Mouse (Mus musculus) lung, postnatal 0 days (tissue): ENCODE results near the gene Tec.

ENCODE experiments used
- CTCF ChIP-seq: IDR thresholded peaks from 2 replicates; pipeline ENCODE4 v1.5.1; 2016; ENCODE audit warnings: antibody characterized with exemption, mild to moderate bottlenecking
- EP300 ChIP-seq: IDR thresholded peaks from 2 replicates; pipeline ENCODE4 v1.6.1; 2016; ENCODE audit warnings: antibody characterized with exemption, mild to moderate bottlenecking, control low read depth

DNA sequence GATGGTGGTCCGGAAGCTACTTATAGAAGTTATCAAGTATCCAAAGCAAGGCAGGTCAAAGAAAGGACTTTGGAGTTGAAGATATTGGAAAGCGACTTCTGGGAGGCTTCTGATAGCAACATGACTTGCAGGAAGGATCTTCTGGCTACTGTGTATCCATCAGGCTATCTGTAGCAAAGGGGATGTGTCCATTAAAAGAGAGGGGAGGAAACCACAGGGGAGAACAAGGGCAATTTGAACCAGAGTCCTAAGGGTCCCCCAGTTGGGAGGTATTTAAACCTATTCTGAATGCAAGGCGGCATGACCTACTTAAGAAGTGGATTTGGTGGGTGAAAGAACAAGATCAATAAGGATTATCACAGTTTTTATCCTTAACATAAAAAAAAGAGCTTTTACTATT lies 43.0 kb upstream of the Tec start:
- no peak for TF ChIP-seq CTCF
- TF ChIP-seq EP300: no peak
